ENCODE assay signal across 28 mouse cellular contexts in the genomic region with DNA sequence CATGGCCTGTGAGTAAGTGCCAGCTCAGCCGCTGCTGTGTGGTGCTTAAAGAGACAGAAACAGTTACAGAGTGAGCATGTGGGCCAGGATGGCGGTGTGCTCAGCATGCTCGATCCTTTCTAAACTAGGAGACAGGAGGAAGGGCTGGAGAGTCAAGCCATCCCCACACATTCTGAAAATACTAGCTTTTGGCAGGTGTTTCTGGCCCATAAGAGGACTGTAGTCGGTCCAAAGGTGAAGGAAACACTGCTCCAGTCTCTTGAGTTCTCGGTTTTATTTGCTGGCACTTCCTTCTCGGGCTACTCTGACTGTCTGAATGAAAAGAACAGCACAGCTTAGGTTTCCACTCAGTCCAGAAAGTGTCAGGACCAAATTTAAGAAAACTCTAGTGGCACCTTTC. TPM values are rescaled to one million over a fixed set of nuclear protein-coding genes. Genes with fewer than 3 reads are reported as not detected.
DNase-seq lines count a peak whose midpoint lies in the region; ATAC-seq and TF ChIP-seq lines count a peak whose summit lies in the region.
"Had no signal": no experiment of that assay in that cellular context is flagged by ENCODE, and none has a peak within 500 bp of the region (broad histone marks: within the 10 kb centered on the region; RNA-seq: fewer than 3 reads in every experiment).

No protein-coding gene starts in this region.

- no peaks in the 10 kb centered on the region for H3K9me3 ChIP-seq in limb, embryonic 15.5 days
- no peaks in the 10 kb centered on the region for H3K9me3 ChIP-seq in limb, embryonic 10.5 days (replicated peaks)
- no peaks in the 10 kb centered on the region for H3K9me3 ChIP-seq in stomach, postnatal 0 days (ENCODE audit: control insufficient read depth, low read length)
- H3K9me3 ChIP-seq: embryonic facial prominence, embryonic 13.5 days; forebrain, embryonic 10.5 days; G1E; heart, embryonic 13.5 days; limb, embryonic 13.5 days; neural tube, embryonic 12.5 days had no signal

- 64% methylated on average over 6 of the region's 6 CpGs for WGBS in limb, embryonic 15.5 days
- WGBS in limb, embryonic 10.5 days = 81% methylated on average over 6 of the region's 6 CpGs
- WGBS in stomach, postnatal 0 days = 64% methylated on average over 6 of the region's 6 CpGs

- H3K36me3 ChIP-seq in limb, embryonic 15.5 days = no peaks in the 10 kb centered on the region
- no peaks in the 10 kb centered on the region for H3K36me3 ChIP-seq in limb, embryonic 10.5 days
- H3K36me3 ChIP-seq in stomach, postnatal 0 days (ENCODE audit: control insufficient read depth, insufficient read depth, low read length) = no peaks in the 10 kb centered on the region
- H3K36me3 ChIP-seq: embryonic facial prominence, embryonic 13.5 days; forebrain, embryonic 10.5 days; G1E; heart, embryonic 13.5 days; limb, embryonic 13.5 days; neural tube, embryonic 12.5 days had no signal

- H3K4me1 ChIP-seq in limb, embryonic 15.5 days = no peaks in the 10 kb centered on the region
- H3K4me1 ChIP-seq in limb, embryonic 10.5 days = 0 out of 2 replicates have a peak, but pooled peaks cover 1% of the 10 kb centered on the region
- no peaks in the 10 kb centered on the region for H3K4me1 ChIP-seq in stomach, postnatal 0 days (replicated peaks; ENCODE audit: control insufficient read depth, insufficient read depth)
- H3K4me1 ChIP-seq: embryonic facial prominence, embryonic 13.5 days; forebrain, embryonic 10.5 days; limb, embryonic 13.5 days; neural tube, embryonic 12.5 days had no signal

- H3K27ac ChIP-seq in limb, embryonic 15.5 days = no peak overlapping the region
- no peak overlapping the region for H3K27ac ChIP-seq in limb, embryonic 10.5 days
- no peak overlapping the region; the same call in 1 of the 2 replicates for H3K27ac ChIP-seq in stomach, postnatal 0 days (replicated peaks)
- H3K27ac ChIP-seq: embryonic facial prominence, embryonic 13.5 days; forebrain, embryonic 10.5 days; heart, embryonic 13.5 days; hindbrain, embryonic 14.5 days; limb, embryonic 13.5 days; liver, embryonic 14.5 days; neural tube, embryonic 12.5 days had no signal

- TF ChIP-seq EP300 in stomach, postnatal 0 days (optimal IDR thresholded peaks at IDR 0.05) = no peak

- ATAC-seq in limb, embryonic 15.5 days (ENCODE audit: insufficient number of reproducible peaks, low FRiP score, low TSS enrichment, low read depth) = no peak
- ATAC-seq in stomach, postnatal 0 days (ENCODE audit: low FRiP score, low TSS enrichment) = 0 out of 2 replicates have a peak, but pooled peaks have one; percentile 16
- ATAC-seq: forebrain, embryonic 16.5 days; midbrain, embryonic 16.5 days had no signal

- no peaks in the 10 kb centered on the region for H3K27me3 ChIP-seq in limb, embryonic 15.5 days
- no peaks in the 10 kb centered on the region for H3K27me3 ChIP-seq in limb, embryonic 10.5 days (ENCODE audit: low read depth, poor library complexity, severe bottlenecking)
- no peaks in the 10 kb centered on the region for H3K27me3 ChIP-seq in stomach, postnatal 0 days (ENCODE audit: control insufficient read depth, insufficient read depth, low read length)
- H3K27me3 ChIP-seq: CH12.LX; embryonic facial prominence, embryonic 13.5 days; heart, embryonic 13.5 days; limb, embryonic 13.5 days; neural tube, embryonic 12.5 days had no signal

- no peak overlapping the region for H3K4me3 ChIP-seq in limb, embryonic 15.5 days
- H3K4me3 ChIP-seq in limb, embryonic 10.5 days = no peak overlapping the region
- no peak overlapping the region for H3K4me3 ChIP-seq in stomach, postnatal 0 days (ENCODE audit: low read depth, low read length)
- H3K4me3 ChIP-seq: embryonic facial prominence, embryonic 13.5 days; forebrain, embryonic 10.5 days; heart, embryonic 13.5 days; limb, embryonic 13.5 days; neural tube, embryonic 12.5 days had no signal

- peak; percentile 55 for DNase-seq in kidney, adult 11 months
- no peak for DNase-seq in kidney, postnatal 4 days
- DNase-seq in limb, embryonic 10.5 days (ENCODE audit: low spot score) = no peak
- peak; percentile 29 to 59 for DNase-seq in kidney, postnatal 25 days
- no peak for DNase-seq in stomach, postnatal 0 days (ENCODE audit: low spot score)
- no peak for DNase-seq in adrenal gland, adult 18-20 months (ENCODE audit: low spot score in 2 of 2)
- no peak for DNase-seq in lung, postnatal 4 days
- DNase-seq: adrenal gland, postnatal 14 days; cerebellum, adult 11-12 months; cerebellum, adult 9-11 months; gastrocnemius, postnatal 10 days; heart, postnatal 10 days; lung, adult 2 months; lung, postnatal 10 days; right cerebral cortex, adult 18-20 months had no signal

- no peak for TF ChIP-seq CTCF in stomach, postnatal 0 days (IDR thresholded peaks at IDR 0.05; ENCODE audit: low read depth)

- H3K9ac ChIP-seq in limb, embryonic 15.5 days = peak overlapping the region; percentile 20; the same call in 1 of the 2 replicates
- no peak overlapping the region for H3K9ac ChIP-seq in stomach, postnatal 0 days (ENCODE audit: low read length)
- H3K9ac ChIP-seq: embryonic facial prominence, embryonic 13.5 days; heart, embryonic 13.5 days; hindbrain, embryonic 14.5 days; limb, embryonic 13.5 days; liver, embryonic 14.5 days; neural tube, embryonic 12.5 days had no signal

- H3K4me2 ChIP-seq in limb, embryonic 15.5 days = no peak overlapping the region
- no peak overlapping the region for H3K4me2 ChIP-seq in stomach, postnatal 0 days (replicated peaks; ENCODE audit: low read depth)
- H3K4me2 ChIP-seq: embryonic facial prominence, embryonic 13.5 days; heart, embryonic 13.5 days; hindbrain, embryonic 14.5 days; limb, embryonic 13.5 days; midbrain, embryonic 11.5 days; neural tube, embryonic 12.5 days had no signal

RNA-seq across cellular contexts. Expression of gene Akr1a1, which starts 9.3 kb away (rescaled TPM):
- polyA plus RNA-seq in limb, embryonic 15.5 days (2015; fragmentation: Nextera tagmentation; extraction: Ambion mirVana) = 780 and 816 TPM in 2 replicates
- 694 and 733 TPM in 2 replicates for polyA plus RNA-seq in limb, embryonic 10.5 days (2016; fragmentation: Nextera tagmentation; extraction: Ambion mirVana)
- polyA plus RNA-seq in stomach, postnatal 0 days (2015; fragmentation: Nextera tagmentation; extraction: Ambion mirVana) = 755 and 765 TPM in 2 replicates
- 100 to 1,000 TPM; 822 to 909 TPM for total RNA-seq in adrenal gland, adult 18-20 months (2021)

RNA-seq across cellular contexts. Expression of gene Prdx1, which starts 24.5 kb away (rescaled TPM):
- 1,116 and 1,127 TPM in 2 replicates for polyA plus RNA-seq in limb, embryonic 15.5 days (2015; fragmentation: Nextera tagmentation; extraction: Ambion mirVana)
- polyA plus RNA-seq in limb, embryonic 10.5 days (2016; fragmentation: Nextera tagmentation; extraction: Ambion mirVana) = 1,278 and 1,447 TPM in 2 replicates
- polyA plus RNA-seq in stomach, postnatal 0 days (2015; fragmentation: Nextera tagmentation; extraction: Ambion mirVana) = 1,868 and 2,021 TPM in 2 replicates
- 100 to 1,000 TPM; 648 to 719 TPM for total RNA-seq in adrenal gland, adult 18-20 months (2021)

RNA-seq across cellular contexts. Expression of gene Nasp, which starts 33.1 kb away (rescaled TPM):
- polyA plus RNA-seq in limb, embryonic 15.5 days (2015; fragmentation: Nextera tagmentation; extraction: Ambion mirVana) = 102 and 107 TPM in 2 replicates
- 334 and 364 TPM in 2 replicates for polyA plus RNA-seq in limb, embryonic 10.5 days (2016; fragmentation: Nextera tagmentation; extraction: Ambion mirVana)
- 32.9 TPM in 2 replicates for polyA plus RNA-seq in stomach, postnatal 0 days (2015; fragmentation: Nextera tagmentation; extraction: Ambion mirVana)
- total RNA-seq in adrenal gland, adult 18-20 months (2021) = 10 to 100 TPM; 20.3 to 24.6 TPM

RNA-seq across cellular contexts. Expression of gene Mmachc, which starts 47.4 kb away (rescaled TPM):
- 19.6 and 21.4 TPM in 2 replicates for polyA plus RNA-seq in limb, embryonic 15.5 days (2015; fragmentation: Nextera tagmentation; extraction: Ambion mirVana)
- 36.6 and 38.7 TPM in 2 replicates for polyA plus RNA-seq in limb, embryonic 10.5 days (2016; fragmentation: Nextera tagmentation; extraction: Ambion mirVana)
- 9.8 and 11.8 TPM in 2 replicates for polyA plus RNA-seq in stomach, postnatal 0 days (2015; fragmentation: Nextera tagmentation; extraction: Ambion mirVana)
- total RNA-seq in adrenal gland, adult 18-20 months (2021) = 10 to 100 TPM; 32.3 to 40.3 TPM

RNA-seq across cellular contexts. Expression of gene Ccdc163, which starts 47.5 kb away (rescaled TPM):
- 18.8 and 20.7 TPM in 2 replicates for polyA plus RNA-seq in limb, embryonic 15.5 days (2015; fragmentation: Nextera tagmentation; extraction: Ambion mirVana)
- 34.0 and 36.3 TPM in 2 replicates for polyA plus RNA-seq in limb, embryonic 10.5 days (2016; fragmentation: Nextera tagmentation; extraction: Ambion mirVana)
- 9.8 and 11.0 TPM in 2 replicates for polyA plus RNA-seq in stomach, postnatal 0 days (2015; fragmentation: Nextera tagmentation; extraction: Ambion mirVana)
- total RNA-seq in adrenal gland, adult 18-20 months (2021) = 10 to 100 TPM; 15.4 to 15.5 TPM

Comparison
In these comparisons a context has a peak if more than half of its experiments do, and no peak if none do; other contexts are left out.
1. DNase-seq: peak in kidney, adult 11 months (single experiment) and kidney, postnatal 25 days (2 of 2); none in kidney, postnatal 4 days (0 of 2), limb, embryonic 10.5 days (single experiment), stomach, postnatal 0 days (single experiment), adrenal gland, adult 18-20 months (0 of 2) and lung, postnatal 4 days (0 of 2).